In genomic region chr11:69784793-69785272, GRCm38 (mm10) we compare ENCODE assay signal across 10 mouse cellular contexts. TPM values are rescaled to one million over a fixed set of nuclear protein-coding genes. Genes with fewer than 3 reads are reported as not detected.
A peak's percentile ranks its signal among the peaks of the same experiment; 100 is the strongest.
DNase-seq lines count a peak whose midpoint lies in the region; ATAC-seq lines count a peak whose summit lies in the region.
"Had no signal": no experiment of that assay in that cellular context is flagged by ENCODE, and none has a peak within 500 bp of the region (broad histone marks: within the 10 kb centered on the region; RNA-seq: fewer than 3 reads in every experiment).

No protein-coding gene starts in this region.

- H3K27ac ChIP-seq in hindbrain, embryonic 10.5 days, result no peak overlapping the region
- no peak overlapping the region for H3K27ac ChIP-seq in hindbrain, embryonic 11.5 days (ENCODE audit: low read depth, low read length)
- no peak overlapping the region for H3K27ac ChIP-seq in kidney, embryonic 16.5 days (ENCODE audit: low read length)
- no peak overlapping the region for H3K27ac ChIP-seq in forebrain, embryonic 13.5 days

- H3K4me3 ChIP-seq in hindbrain, embryonic 10.5 days, result peak overlapping the region; percentile 1; the same call in 1 of the 2 replicates
- H3K4me3 ChIP-seq in hindbrain, embryonic 11.5 days (ENCODE audit: low read depth, low read length), result no peak overlapping the region
- H3K4me3 ChIP-seq in kidney, embryonic 16.5 days (ENCODE audit: low read length), result peak overlapping the region; percentile 18; the same call in 1 of the 2 replicates
- H3K4me3 ChIP-seq in forebrain, embryonic 13.5 days, result no peak overlapping the region

- H3K4me2 ChIP-seq in hindbrain, embryonic 11.5 days (replicated peaks; ENCODE audit: low read depth, low read length), result no peak overlapping the region
- H3K4me2 ChIP-seq in kidney, embryonic 16.5 days (replicated peaks; ENCODE audit: low read depth, low read length), result peak overlapping the region; percentile 36
- no peak overlapping the region for H3K4me2 ChIP-seq in forebrain, embryonic 13.5 days

- ATAC-seq in hindbrain, embryonic 11.5 days (ENCODE audit: low FRiP score), result no peak
- ATAC-seq in granulocyte monocyte progenitor cell, adult 5-6 weeks (replicated peaks; ENCODE audit: poor library complexity, severe bottlenecking), result peak; percentile 90
- no peak for ATAC-seq in kidney, embryonic 16.5 days (ENCODE audit: low FRiP score, low TSS enrichment)
- ATAC-seq in forebrain, embryonic 13.5 days, result no peak
- ATAC-seq: Patski had no signal

- H3K27me3 ChIP-seq in hindbrain, embryonic 10.5 days (ENCODE audit: insufficient read depth, poor library complexity, severe bottlenecking), result peaks cover 19% of the 10 kb centered on the region
- no peaks in the 10 kb centered on the region for H3K27me3 ChIP-seq in hindbrain, embryonic 11.5 days (ENCODE audit: control insufficient read depth, insufficient read depth, low read length)
- no peaks in the 10 kb centered on the region for H3K27me3 ChIP-seq in kidney, embryonic 16.5 days (ENCODE audit: insufficient read depth, low read length)
- 0 out of 2 replicates have a peak, but pooled peaks cover 7% of the 10 kb centered on the region for H3K27me3 ChIP-seq in forebrain, embryonic 13.5 days
- H3K27me3 ChIP-seq: Patski had no signal

- no peaks in the 10 kb centered on the region for H3K9me3 ChIP-seq in hindbrain, embryonic 10.5 days
- H3K9me3 ChIP-seq in hindbrain, embryonic 11.5 days (ENCODE audit: control insufficient read depth, low read length), result no peaks in the 10 kb centered on the region
- H3K9me3 ChIP-seq in kidney, embryonic 16.5 days (ENCODE audit: low read length), result no peaks in the 10 kb centered on the region
- no peaks in the 10 kb centered on the region for H3K9me3 ChIP-seq in forebrain, embryonic 13.5 days (replicated peaks)

- no peak for DNase-seq in hindbrain, embryonic 10.5 days (ENCODE audit: low spot score)
- DNase-seq in hindbrain, embryonic 11.5 days (ENCODE audit: low spot score), result no peak
- DNase-seq in lung, postnatal 25 days (ENCODE audit: low spot score), result peak; percentile 77
- no peak for DNase-seq in cerebellum, adult 9-11 months
- DNase-seq in right cerebral cortex, adult 18-20 months, result no peak

- 43% methylated on average over 15 of the region's 15 CpGs for WGBS in hindbrain, embryonic 10.5 days
- WGBS in hindbrain, embryonic 11.5 days, result 40% methylated on average over 15 of the region's 15 CpGs
- WGBS in kidney, embryonic 16.5 days, result 32% methylated on average over 15 of the region's 15 CpGs
- WGBS in forebrain, embryonic 13.5 days, result 57% methylated on average over 15 of the region's 15 CpGs

- no peak overlapping the region for H3K9ac ChIP-seq in hindbrain, embryonic 11.5 days (ENCODE audit: low read depth, low read length)
- H3K9ac ChIP-seq in kidney, embryonic 16.5 days (replicated peaks; ENCODE audit: low read length), result no peak overlapping the region; the same call in 1 of the 2 replicates
- H3K9ac ChIP-seq in forebrain, embryonic 13.5 days, result no peak overlapping the region

- H3K36me3 ChIP-seq in hindbrain, embryonic 10.5 days, result no peaks in the 10 kb centered on the region
- H3K36me3 ChIP-seq in hindbrain, embryonic 11.5 days (ENCODE audit: control insufficient read depth, insufficient read depth, low read length), result no peaks in the 10 kb centered on the region
- H3K36me3 ChIP-seq in kidney, embryonic 16.5 days (ENCODE audit: insufficient read depth, low read length), result no peaks in the 10 kb centered on the region
- H3K36me3 ChIP-seq in forebrain, embryonic 13.5 days (ENCODE audit: poor library complexity, severe bottlenecking), result no peaks in the 10 kb centered on the region

- H3K4me1 ChIP-seq in hindbrain, embryonic 10.5 days (replicated peaks), result no peaks in the 10 kb centered on the region; the same call in none of the 2 replicates
- no peaks in the 10 kb centered on the region for H3K4me1 ChIP-seq in hindbrain, embryonic 11.5 days (replicated peaks; ENCODE audit: control insufficient read depth, insufficient read depth, low read length)
- H3K4me1 ChIP-seq in kidney, embryonic 16.5 days (ENCODE audit: insufficient read depth, low read length), result no peaks in the 10 kb centered on the region
- no peaks in the 10 kb centered on the region for H3K4me1 ChIP-seq in forebrain, embryonic 13.5 days

RNA-seq across cellular contexts. Expression of gene Chrnb1, which starts 10.9 kb away (rescaled TPM):
- polyA plus RNA-seq in hindbrain, embryonic 10.5 days (2016; fragmentation: Nextera tagmentation; extraction: Ambion mirVana), result 1.6 and 2.2 TPM in 2 replicates
- 1.2 and 1.5 TPM in 2 replicates for polyA plus RNA-seq in hindbrain, embryonic 11.5 days (2014; fragmentation: Nextera tagmentation; extraction: Ambion mirVana)
- not detected in 2 replicates for total RNA-seq in granulocyte monocyte progenitor cell, adult 5-6 weeks (2014; fragmentation: Nextera tagmentation)
- total RNA-seq in granulocyte monocyte progenitor cell, adult 5-6 weeks (2017), result 0.82 TPM in 1 of 2 replicates, not detected in the other
- polyA plus RNA-seq in kidney, embryonic 16.5 days (2015; fragmentation: Nextera tagmentation; extraction: Ambion mirVana), result 12.9 and 13.8 TPM in 2 replicates
- polyA plus RNA-seq in forebrain, embryonic 13.5 days (2015; fragmentation: Nextera tagmentation; extraction: Ambion mirVana), result 1.5 TPM in 2 replicates

RNA-seq across cellular contexts. Expression of gene Fgf11, which starts 16.8 kb away (rescaled TPM):
- 0.76 and 1.8 TPM in 2 replicates for polyA plus RNA-seq in hindbrain, embryonic 10.5 days (2016; fragmentation: Nextera tagmentation; extraction: Ambion mirVana)
- 2.2 and 2.8 TPM in 2 replicates for polyA plus RNA-seq in hindbrain, embryonic 11.5 days (2014; fragmentation: Nextera tagmentation; extraction: Ambion mirVana)
- 1.6 and 2.9 TPM in 2 replicates for total RNA-seq in granulocyte monocyte progenitor cell, adult 5-6 weeks (2014; fragmentation: Nextera tagmentation)
- total RNA-seq in granulocyte monocyte progenitor cell, adult 5-6 weeks (2017), result not detected in 2 replicates
- polyA plus RNA-seq in kidney, embryonic 16.5 days (2015; fragmentation: Nextera tagmentation; extraction: Ambion mirVana), result 2.6 and 3.0 TPM in 2 replicates
- polyA plus RNA-seq in forebrain, embryonic 13.5 days (2015; fragmentation: Nextera tagmentation; extraction: Ambion mirVana), result 3.3 and 3.8 TPM in 2 replicates

RNA-seq across cellular contexts. Expression of gene Zbtb4, which starts 19.1 kb away (rescaled TPM):
- polyA plus RNA-seq in hindbrain, embryonic 10.5 days (2016; fragmentation: Nextera tagmentation; extraction: Ambion mirVana), result 0.80 and 1.2 TPM in 2 replicates
- 1.3 and 1.7 TPM in 2 replicates for polyA plus RNA-seq in hindbrain, embryonic 11.5 days (2014; fragmentation: Nextera tagmentation; extraction: Ambion mirVana)
- total RNA-seq in granulocyte monocyte progenitor cell, adult 5-6 weeks (2014; fragmentation: Nextera tagmentation), result 1.8 and 2.1 TPM in 2 replicates
- total RNA-seq in granulocyte monocyte progenitor cell, adult 5-6 weeks (2017), result 0.26 and 0.43 TPM in 2 replicates
- polyA plus RNA-seq in kidney, embryonic 16.5 days (2015; fragmentation: Nextera tagmentation; extraction: Ambion mirVana), result 2.9 TPM in 2 replicates
- 1.6 and 1.8 TPM in 2 replicates for polyA plus RNA-seq in forebrain, embryonic 13.5 days (2015; fragmentation: Nextera tagmentation; extraction: Ambion mirVana)

RNA-seq across cellular contexts. Expression of gene Tmem102, which starts 20.6 kb away (rescaled TPM):
- 1.3 and 1.5 TPM in 2 replicates for polyA plus RNA-seq in hindbrain, embryonic 10.5 days (2016; fragmentation: Nextera tagmentation; extraction: Ambion mirVana)
- 0.83 and 0.93 TPM in 2 replicates for polyA plus RNA-seq in hindbrain, embryonic 11.5 days (2014; fragmentation: Nextera tagmentation; extraction: Ambion mirVana)
- total RNA-seq in granulocyte monocyte progenitor cell, adult 5-6 weeks (2014; fragmentation: Nextera tagmentation), result not detected in 2 replicates
- total RNA-seq in granulocyte monocyte progenitor cell, adult 5-6 weeks (2017), result not detected in 2 replicates
- 9.0 and 10.2 TPM in 2 replicates for polyA plus RNA-seq in kidney, embryonic 16.5 days (2015; fragmentation: Nextera tagmentation; extraction: Ambion mirVana)
- polyA plus RNA-seq in forebrain, embryonic 13.5 days (2015; fragmentation: Nextera tagmentation; extraction: Ambion mirVana), result 0.39 and 1.00 TPM in 2 replicates

RNA-seq across cellular contexts. Expression of gene Slc35g3, which starts 23.1 kb away (rescaled TPM):
- 0.50 TPM in 1 of 2 replicates, not detected in the other for polyA plus RNA-seq in hindbrain, embryonic 10.5 days (2016; fragmentation: Nextera tagmentation; extraction: Ambion mirVana)
- polyA plus RNA-seq in hindbrain, embryonic 11.5 days (2014; fragmentation: Nextera tagmentation; extraction: Ambion mirVana), result 0.57 and 1.1 TPM in 2 replicates
- total RNA-seq in granulocyte monocyte progenitor cell, adult 5-6 weeks (2014; fragmentation: Nextera tagmentation), result not detected in 2 replicates
- total RNA-seq in granulocyte monocyte progenitor cell, adult 5-6 weeks (2017), result not detected in 2 replicates
- polyA plus RNA-seq in kidney, embryonic 16.5 days (2015; fragmentation: Nextera tagmentation; extraction: Ambion mirVana), result 0.25 and 0.64 TPM in 2 replicates
- polyA plus RNA-seq in forebrain, embryonic 13.5 days (2015; fragmentation: Nextera tagmentation; extraction: Ambion mirVana), result 0.26 and 0.58 TPM in 2 replicates
- polyA plus RNA-seq: neural tube, embryonic 11.5 days had no signal

Comparison
In these comparisons a context has a peak if more than half of its experiments do, and no peak if none do; other contexts are left out.
1. H3K4me3 ChIP-seq: peak in hindbrain, embryonic 10.5 days (single experiment) and kidney, embryonic 16.5 days (single experiment); none in hindbrain, embryonic 11.5 days (single experiment) and forebrain, embryonic 13.5 days (single experiment).